Mouse (Mus musculus) bone marrow, adult 2 months (tissue): ENCODE measurements at regions not wholly inside any gene's neighbourhood (a gene's known extent, or its start where the extent isn't known, plus 50 kb on each side); places are given as distances from the start of the nearest gene placed in this dataset.

ENCODE experiments used
- H3K27ac ChIP-seq: fragments of 200-500 bp; 2 replicates; pipeline ENCODE4 v1.5.1; 2012; ENCODE audit warnings: low read depth, mild to moderate bottlenecking, control low read depth, inconsistent platforms, low read length; ENCODE audit not compliant: control insufficient read depth, poor library complexity, insufficient read depth
- H3K4me1 ChIP-seq: fragments of 200-500 bp; 2 replicates; pipeline ENCODE4 v1.6.1; 2011; ENCODE audit warnings: low read length; ENCODE audit not compliant: control insufficient read depth, insufficient read depth
- H3K4me3 ChIP-seq: fragments of 200-500 bp; replicated peaks from 2 replicates; pipeline ENCODE3; 2011; ENCODE audit warnings: mild to moderate bottlenecking, low read depth, low read length, control low read depth; ENCODE audit not compliant: control insufficient read depth
- CTCF ChIP-seq: fragments of 200-500 bp; IDR thresholded peaks from 2 replicates; pipeline ENCODE4 v1.5.1; 2011; ENCODE audit warnings: low read length, control low read depth; ENCODE audit not compliant: control insufficient read depth, insufficient read depth
- POLR2A ChIP-seq: fragments of 200-500 bp; IDR thresholded peaks from 2 replicates; pipeline ENCODE4 v1.6.1; 2011; ENCODE audit warnings: low read depth, mild to moderate bottlenecking, control low read depth, low read length, borderline replicate concordance; ENCODE audit not compliant: control insufficient read depth
- WGBS: fragments of 180-500 bp; shearing (Covaris S2); methylation state at CpG from one replicate; pipeline ENCODE4 v1.1.7; 2018; 5-methylcytosine and 5-hydroxymethylcytosine counted together

GRCm38 (mm10) chr14:115031734-115032133, 60.3 kb upstream of the Gpc5 start:
- TF ChIP-seq CTCF (no peak), POLR2A (no peak)
- H3K4me3 ChIP-seq, result no peak overlapping the region
- H3K4me1 ChIP-seq, result no peaks in the 10 kb centered on the region; the same call in 1 of the 2 replicates
- WGBS, result 75% methylated on average over 4 of the region's 4 CpGs
- no peak overlapping the region for H3K27ac ChIP-seq

- H3K27ac ChIP-seq, result no peak overlapping the region
- WGBS, result 21% methylated on average over 5 of the region's 5 CpGs
- no peak overlapping the region for H3K4me3 ChIP-seq
- TF ChIP-seq CTCF (no peak), POLR2A (no peak)
- no peaks in the 10 kb centered on the region; the same call in 1 of the 2 replicates for H3K4me1 ChIP-seq
Measured at GRCm38 (mm10) chr14:115033375-115033969, 58.5 kb upstream of the Gpc5 start.

GRCm38 (mm10) chr14:115034718-115035437, 57.1 kb upstream of the Gpc5 start:
- no peaks in the 10 kb centered on the region; the same call in 1 of the 2 replicates for H3K4me1 ChIP-seq
- WGBS, result 77% methylated on average over 10 of the region's 10 CpGs
- H3K27ac ChIP-seq, result no peak overlapping the region
- H3K4me3 ChIP-seq, result no peak overlapping the region
- no peak for TF ChIP-seq POLR2A
- no peak for TF ChIP-seq CTCF

- Histone ChIP-seq H3K4me1 (no peaks in the 10 kb centered on the region; the same call in 1 of the 2 replicates), H3K27ac (no peak overlapping the region), H3K4me3 (no peak overlapping the region)
- 67% methylated on average over 5 of the region's 5 CpGs for WGBS
- no peak for TF ChIP-seq CTCF
Measured at GRCm38 (mm10) chr14:115037086-115037793, 54.8 kb upstream of the Gpc5 start.

GRCm38 (mm10) chr14:115038788-115039187, 53.2 kb upstream of the Gpc5 start:
- WGBS, result 86% methylated on average over 5 of the region's 5 CpGs
- Histone ChIP-seq H3K27ac (no peak overlapping the region), H3K4me1 (no peaks in the 10 kb centered on the region; the same call in 1 of the 2 replicates), H3K4me3 (no peak overlapping the region)
- TF ChIP-seq CTCF (no peak), POLR2A (no peak)

GRCm38 (mm10) chr14:115039524-115039923, 52.5 kb upstream of the Gpc5 start:
- no peak overlapping the region for H3K4me3 ChIP-seq
- no peak for TF ChIP-seq POLR2A
- TF ChIP-seq CTCF, result no peak
- no peak overlapping the region for H3K27ac ChIP-seq
- WGBS, result 51% methylated on average over 5 of the region's 5 CpGs
- H3K4me1 ChIP-seq, result no peaks in the 10 kb centered on the region; the same call in 1 of the 2 replicates

- under 1% methylated on average over 30 of the region's 30 CpGs for WGBS
- Histone ChIP-seq H3K27ac (peak overlapping the region; percentile 82; the same call in 1 of the 2 replicates), H3K4me3 (peak overlapping the region; percentile 53), H3K4me1 (no peaks in the 10 kb centered on the region; the same call in 1 of the 2 replicates)
- TF ChIP-seq POLR2A (no peak), CTCF (no peak)
Measured at GRCm38 (mm10) chr14:115040091-115040571, 51.9 kb upstream of the Gpc5 start.
